Mouse (Mus musculus): Measurements from ENCODE around the gene Fars2.
"Not testable (repeated sequence)": the region's sequence is repeated elsewhere in the genome, so short reads cannot be mapped to it uniquely, and the experiment has no call there.

Gene Fars2

DNA sequence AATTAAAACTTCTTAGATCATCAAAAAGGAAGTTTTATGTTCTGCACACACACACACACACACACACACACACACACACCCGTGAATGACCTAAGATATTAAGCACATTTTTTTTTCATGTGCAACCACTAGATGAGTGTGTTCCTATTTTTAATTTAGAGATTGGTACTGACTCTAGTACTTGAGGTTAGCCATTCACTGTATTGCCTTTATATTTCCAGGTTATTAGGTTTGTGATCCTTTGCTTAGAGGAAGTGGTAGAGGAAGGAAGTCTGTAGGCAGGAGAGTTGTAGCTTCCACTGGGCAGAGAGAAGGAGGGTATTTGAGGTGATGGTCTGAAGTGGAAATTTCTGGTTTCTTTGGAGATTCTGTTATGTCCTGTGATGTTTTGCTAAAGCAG is 28.4 kb downstream of the Fars2 start:
- DNase-seq, result no peak

DNA sequence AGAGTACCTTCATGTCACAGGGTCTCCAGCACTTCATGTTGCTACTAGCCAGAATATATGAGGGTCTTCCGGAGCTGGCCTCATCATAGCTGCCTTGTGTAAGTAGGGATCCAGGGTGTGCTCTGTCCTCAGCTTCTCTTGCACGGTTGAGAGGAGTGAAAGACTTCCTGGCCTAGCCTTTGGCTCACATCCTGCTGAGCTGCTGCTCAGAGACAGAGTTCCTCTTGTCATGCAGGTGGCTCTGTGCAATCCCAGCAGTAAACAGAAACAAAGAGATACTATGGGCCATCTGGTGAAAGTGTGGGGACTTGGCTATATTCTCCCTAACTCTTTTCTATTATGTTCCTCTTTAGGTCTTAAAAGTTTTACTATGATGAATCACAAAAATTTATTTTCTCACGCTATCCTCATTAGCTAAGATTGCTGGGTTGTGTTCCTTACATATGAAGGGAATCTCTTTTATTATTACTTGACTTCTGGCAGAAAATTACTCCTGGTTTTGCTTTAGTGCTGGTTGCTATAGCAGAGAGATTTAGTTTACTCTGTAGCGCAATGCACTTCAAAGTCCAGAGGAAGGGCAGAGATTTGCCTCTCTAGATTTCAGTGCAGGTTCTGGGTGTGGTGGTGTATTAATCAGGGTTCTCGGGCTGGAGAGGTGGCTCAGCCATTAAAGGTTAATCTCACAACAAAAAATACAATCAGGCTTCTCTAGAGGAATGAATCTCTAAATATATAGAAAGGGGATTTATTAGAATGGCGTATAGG is 32.1 kb downstream of the Fars2 start:
- peak; percentile 23 for DNase-seq

DNA sequence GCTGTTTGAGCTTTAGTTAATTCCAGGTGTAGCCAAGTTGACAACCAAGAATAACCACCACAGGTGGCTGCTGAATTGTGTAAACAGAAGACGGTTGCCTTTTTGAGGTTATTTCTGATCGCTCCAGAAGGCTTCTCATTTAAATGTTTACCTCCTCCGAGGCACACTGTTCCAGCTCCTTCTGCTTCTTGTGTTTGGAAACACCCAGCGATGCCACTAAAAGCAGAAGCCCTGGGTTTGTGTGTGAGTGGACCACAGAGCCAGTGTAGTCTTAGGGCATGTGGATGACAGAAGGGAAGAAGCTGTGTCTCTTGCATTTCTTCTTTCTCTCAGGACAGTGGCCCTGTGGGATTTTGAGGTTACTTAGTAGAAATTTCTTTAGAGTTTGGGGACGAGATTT is 33.1 kb downstream of the Fars2 start:
- no peak for DNase-seq

DNA sequence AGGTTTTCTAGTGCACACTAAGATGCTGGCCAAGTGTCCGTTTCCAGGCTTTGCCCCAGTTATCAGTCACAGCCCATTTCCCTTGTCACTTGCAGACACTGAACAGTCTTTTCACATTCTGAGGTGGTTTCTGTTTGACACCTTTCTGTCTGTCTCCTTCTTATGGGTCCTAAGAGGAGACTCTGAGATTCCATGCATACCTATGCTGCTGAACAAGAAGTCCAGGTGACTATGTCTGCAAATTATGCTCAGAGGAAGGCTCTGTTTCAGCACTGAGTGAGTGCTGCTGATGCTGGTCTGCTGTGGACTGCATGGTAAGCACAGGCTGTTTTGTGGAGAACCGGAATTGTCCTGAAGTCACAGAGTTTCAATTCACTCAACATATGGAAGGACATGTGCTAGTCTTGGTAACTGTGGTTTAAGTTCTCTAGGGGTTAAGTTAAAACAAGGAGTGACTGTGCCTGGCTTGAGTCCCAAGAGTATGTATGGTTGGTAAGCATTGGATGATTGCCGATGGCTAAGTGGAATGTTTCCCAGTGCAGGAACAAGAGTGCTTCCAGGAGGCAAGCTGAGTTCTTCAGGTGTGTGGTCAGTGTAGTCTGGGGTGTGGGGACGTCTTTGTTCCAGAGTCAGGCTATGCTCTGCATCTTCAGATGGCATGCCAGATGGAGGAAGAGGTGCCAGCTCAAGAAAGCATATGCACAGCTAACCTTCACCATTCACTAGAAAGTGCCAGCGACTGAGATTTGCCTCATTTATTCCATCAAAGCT is 35.7 kb downstream of the Fars2 start:
- peak; percentile 60 for DNase-seq

DNA sequence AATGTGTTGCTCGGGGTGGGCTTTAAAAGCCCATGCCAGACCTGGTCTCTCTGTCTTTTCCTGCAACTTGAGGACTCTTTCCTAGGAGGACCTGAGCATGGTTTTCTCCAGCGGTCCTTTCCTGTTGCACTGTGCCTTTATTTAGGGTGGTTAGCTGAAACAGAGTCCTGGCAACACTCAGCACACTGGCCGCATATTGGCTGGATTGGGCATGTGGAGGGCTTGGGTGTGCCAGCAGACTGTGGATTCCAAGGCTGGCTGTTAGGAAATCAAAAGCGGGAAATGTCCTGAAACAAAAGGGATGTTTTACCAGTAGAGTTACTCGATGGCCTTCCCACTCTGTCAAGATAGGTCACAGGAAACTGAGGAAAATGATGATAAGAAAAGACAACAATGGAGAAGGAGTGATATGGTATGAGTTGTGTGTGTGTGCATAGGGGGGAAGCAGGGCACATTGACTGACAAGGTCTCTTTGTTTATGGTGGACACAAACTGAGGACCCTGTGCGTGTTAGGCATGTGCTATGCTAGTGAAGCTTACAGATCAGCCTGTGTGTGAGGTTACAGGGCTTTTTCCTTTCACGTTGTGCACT is 39.2 kb downstream of the Fars2 start:
- DNase-seq, result no peak

DNA sequence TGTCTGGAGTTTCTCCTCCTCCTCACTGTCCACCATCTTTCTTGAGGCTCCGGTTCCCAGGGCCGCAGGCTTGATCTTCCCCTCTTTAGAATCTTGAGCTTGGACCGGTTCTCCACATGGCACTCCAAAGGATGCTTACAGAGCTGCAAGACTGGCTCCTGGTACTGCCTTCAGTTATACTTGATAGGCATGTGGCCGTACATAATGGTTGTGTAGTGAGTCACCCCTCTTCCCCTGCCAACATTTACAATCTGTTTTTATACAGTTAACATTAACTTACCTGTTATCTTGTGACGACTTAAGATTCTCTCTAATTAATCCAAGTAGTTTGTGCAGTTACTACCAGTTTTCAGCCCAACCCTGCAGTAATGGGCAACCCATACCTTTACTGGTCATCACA is 46.2 kb downstream of the Fars2 start:
- no peak for DNase-seq

DNA sequence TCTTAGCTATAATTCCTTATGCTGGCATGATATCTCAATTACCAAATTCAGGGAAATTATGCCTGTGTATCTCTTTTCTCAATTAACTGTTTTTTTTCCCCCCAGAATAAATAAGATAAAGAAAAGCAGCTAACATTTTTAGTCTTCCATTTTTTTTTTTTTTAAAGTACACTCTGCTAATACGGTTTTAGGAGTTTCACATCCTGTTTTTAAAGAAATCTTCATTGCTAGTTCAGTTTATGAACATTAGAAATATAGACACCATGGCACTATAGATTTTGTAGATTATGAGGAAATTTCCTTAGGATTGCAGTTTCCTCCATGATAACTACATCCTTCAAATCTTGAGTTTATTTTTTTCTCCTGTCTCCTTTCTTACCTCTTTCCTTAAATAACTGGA is 46.7 kb downstream of the Fars2 start:
- no peak for DNase-seq

DNA sequence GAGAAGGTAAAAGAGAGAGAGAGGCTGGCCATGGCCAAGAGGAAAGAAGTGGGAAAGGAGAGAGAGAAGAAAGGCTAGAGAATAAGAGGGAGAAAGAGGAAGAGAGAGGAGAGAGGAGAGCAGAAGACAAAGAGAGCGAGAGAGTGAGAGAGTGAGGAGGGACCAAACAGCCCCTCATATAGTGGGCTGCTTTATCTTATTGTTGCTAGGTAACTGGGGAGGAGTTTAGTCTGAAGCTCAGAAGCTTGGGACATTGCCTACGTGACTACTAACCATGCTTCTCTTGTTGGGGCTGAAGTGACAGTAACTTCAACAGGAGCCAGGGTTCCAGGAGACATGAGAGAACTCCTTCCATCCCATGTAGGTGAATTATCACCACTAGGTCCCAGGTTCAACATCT is 55.8 kb downstream of the Fars2 start:
- DNase-seq, result not testable (repeated sequence)

DNA sequence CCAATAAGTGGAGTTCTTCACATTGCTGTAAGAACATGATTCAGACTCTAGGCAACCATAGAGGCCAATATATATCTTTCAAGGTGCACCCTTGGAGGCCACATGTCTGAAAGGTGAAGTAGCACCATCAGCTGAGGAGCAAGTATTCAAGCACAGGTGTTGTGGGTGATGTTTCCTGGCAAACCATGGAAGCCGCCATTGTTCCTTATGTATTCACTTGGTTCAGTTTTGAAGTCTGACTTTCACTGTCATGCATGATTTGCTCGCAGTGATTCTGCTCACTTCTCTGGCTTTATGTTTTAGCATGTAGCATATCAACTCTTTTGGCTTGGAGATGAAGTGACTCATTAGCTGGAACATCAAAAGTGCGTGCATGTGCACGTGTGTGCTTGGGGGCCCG is 56.9 kb downstream of the Fars2 start:
- no peak for DNase-seq

DNA sequence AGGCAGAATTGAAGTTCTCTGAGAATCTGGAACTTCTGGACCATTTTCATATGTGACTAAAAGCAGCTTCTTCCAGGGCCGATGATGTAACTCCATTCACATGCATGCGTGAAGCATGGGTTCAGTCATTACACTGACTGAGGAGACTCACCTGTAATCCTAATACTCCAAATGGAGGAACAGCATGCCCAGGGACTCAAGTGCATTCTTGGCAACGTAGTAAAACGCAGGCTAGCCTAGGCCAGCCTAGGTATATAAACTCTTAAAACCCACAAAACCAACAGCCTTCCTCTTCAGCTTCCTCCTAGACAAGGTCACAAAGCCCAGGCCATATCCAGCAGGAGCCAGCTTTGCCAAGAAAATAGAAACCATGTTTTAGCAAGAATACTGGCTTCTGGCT is 57.6 kb downstream of the Fars2 start:
- no peak for DNase-seq

DNA sequence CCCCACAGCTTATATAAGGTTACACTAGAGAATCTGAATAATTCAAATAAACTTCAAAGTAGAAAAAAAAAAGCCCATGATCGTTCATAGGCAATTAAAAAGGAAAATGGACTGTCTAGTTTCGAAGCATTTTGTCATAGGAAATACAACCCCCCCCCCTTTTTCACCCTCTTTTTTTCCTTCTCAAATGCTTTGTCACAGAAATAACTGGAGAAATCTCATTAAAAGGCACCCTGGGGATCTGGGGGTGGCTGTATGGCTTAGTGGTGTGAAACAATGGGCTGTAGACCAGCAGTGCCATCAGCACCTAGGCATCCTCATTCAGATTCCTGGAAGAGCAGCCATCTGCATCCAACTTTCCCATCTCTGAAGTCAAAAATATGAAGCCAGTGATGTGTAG is 64.0 kb downstream of the Fars2 start:
- no peak for DNase-seq

DNA sequence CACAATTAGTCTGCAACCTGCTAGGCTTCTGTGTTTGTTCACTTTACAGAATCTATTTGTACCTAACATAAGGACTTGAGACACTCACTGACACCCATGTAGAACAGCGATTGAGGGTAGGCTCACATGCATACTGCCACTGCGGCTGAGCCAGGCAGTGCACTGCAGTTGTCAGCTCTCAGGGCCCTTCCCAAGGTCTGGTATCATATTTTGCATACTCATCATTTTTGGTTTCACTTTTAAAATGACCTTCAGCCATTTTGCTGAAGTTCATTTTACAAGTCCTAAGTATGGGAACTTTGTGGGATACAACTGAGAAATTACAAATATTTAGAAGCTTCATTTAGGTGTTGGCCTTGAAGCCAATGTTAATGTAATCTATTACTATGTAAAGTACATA is 73.4 kb downstream of the Fars2 start:
- no peak for DNase-seq

DNA sequence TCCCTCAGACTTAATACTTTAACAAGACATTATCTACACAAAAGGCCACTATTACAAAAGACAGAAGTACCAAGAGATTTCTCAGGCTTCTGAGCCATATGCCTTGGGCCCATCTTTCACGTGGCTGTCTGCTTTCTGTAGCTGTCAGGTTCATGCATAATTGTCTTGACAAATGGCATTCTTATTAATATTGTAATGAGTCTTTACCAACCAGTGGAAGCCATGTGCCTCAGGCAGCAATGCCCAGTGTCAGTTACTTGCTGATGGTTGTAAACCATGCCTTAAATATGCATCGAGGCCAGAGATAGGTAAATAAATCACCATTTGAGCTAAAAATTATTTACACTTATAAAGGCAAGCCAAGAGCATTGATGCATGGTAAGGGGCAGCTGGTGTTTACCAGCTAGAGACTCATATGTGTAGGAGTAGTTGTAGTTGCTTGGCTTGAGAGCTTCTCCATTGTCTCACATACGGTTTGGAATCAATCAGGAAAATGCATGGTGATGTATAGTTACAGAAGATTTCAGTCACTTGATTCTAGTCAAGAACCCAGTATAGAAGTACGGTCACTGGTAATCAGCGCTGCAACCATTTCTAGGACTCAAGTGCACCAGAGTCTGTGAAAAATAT is 76.4 kb downstream of the Fars2 start:
- no peak for DNase-seq

DNA sequence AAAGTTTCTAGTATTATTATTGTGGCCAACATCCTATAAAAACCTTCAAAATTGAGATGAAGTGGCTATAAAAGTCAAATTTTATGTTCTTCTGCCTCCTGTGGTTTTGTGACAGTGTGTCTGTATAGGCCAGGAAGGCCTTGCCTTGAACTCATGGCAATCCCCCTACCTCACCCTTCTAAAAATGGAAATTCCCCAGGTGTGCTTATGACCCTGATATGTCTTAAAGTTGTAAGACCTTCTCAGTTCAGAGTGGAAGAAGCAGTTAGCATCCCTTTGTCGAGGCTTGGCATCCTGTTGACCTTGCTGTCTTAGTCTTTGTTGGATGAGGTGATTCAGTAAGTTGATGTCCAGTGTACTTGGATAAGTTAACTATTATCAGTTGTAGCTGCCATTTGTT is 82.1 kb downstream of the Fars2 start:
- DNase-seq, result no peak

DNA sequence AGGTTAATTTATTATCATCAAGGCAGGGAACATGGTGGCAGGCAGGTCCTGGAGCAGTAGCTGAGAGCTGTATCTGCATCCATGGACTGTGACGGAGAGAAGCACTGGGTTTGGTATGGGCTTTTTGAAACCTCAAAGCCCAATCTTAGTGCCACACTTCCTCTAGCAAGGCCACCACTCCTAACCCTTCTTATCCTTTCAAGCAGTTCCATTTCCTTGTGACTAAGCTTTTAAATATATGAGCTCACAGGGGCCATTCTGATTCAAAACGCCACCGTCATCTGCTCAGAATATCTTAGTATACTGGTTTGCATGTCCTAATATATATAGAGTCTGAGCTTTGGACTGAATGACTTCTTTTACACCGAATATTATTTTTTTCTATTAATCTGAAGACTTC is 83.2 kb downstream of the Fars2 start:
- DNase-seq, result no peak

DNA sequence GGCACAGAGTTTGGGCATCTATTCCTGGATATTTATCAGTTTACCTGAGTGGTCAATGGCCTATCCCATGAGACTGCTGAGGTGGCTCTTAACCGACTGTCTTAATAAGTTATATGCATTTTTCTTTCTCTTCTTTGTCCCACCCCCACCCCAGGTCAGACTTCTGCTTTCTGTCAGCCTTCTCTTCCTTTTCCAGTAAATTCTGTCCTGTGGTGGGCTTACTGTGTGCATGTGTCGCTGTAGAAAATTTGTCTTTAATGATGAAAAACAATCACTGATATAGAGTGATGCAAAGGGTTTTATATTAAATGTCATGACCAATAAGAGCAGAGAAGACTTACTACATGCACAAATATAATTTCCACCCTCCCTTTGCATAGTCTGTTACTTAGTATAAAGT is 85.3 kb downstream of the Fars2 start:
- no peak for DNase-seq

DNA sequence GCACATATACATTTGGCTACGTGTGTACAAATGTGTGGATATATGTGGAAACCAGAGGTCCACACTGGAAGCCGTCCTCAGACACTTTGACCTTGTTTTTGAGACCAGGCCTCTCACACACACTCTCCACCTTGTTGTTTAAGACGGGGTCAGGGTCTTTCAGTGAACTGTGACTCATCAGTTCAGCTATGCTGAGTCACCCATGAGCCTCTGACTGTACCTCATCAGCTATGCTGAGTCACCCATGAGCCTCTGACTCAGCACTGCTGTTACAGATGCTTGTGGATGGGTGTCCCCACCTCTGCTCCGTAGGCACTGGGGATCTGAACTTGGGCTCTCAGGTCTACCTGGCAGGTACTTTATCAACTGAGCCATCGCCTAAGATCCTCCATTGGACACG is 85.8 kb downstream of the Fars2 start:
- no peak for DNase-seq

DNA sequence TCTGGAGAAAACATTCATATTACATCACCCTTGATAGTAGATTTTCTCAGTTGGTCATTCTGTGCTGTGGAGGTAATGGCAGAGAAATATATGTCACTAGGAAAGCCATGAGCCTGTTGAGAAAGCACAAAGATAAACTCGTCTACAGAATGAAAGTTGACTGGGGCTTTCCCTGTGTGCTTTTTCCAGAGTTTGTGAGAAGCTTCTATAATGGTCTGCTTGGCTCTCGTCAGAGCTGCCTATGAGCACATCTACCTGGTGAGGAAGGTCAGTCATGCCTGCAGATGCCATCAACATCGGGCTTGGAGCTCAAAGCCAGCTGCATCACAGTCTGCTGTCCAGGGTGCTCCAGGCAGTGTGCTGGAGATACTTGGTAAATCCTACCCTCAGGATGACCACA is 87.1 kb downstream of the Fars2 start:
- no peak for DNase-seq

DNA sequence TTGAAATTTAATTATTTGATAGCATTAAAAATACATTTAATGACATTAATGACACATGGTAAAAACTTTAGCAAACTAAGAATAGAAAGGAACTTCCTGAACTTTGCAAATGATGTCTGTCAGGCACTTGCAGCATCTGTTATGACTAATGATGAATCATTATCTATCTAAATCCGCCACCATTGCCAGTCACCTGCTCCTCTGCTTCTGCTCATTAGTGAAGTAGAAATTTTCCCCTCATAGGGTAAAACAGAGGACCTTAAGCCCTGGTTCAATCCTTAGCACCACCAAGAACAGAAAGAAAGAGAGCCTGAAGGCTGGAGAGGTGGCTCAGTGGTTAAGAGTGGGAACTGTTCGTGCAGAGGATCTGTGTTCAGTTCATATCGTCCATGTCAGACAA is 93.8 kb downstream of the Fars2 start:
- no peak for DNase-seq

DNA sequence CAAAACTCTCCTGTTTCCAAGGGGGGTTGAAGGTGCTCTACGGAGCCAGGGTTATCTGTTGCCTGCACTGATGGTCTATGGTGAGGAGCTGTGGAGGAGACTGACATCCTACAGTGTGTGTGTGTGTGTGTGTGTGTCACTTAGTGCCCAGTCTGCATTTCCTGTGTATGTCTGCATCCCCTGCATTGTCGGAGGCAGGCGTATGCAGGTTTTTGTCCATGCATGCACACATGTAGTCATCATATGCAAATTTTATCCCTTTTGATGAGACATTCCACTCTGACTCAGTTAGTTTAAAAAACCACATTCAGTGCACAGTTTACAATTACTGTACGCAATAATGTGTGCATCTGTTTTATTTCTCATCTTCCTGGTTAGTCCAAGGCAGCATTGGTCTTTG is 96.8 kb downstream of the Fars2 start:
- no peak for DNase-seq

DNA sequence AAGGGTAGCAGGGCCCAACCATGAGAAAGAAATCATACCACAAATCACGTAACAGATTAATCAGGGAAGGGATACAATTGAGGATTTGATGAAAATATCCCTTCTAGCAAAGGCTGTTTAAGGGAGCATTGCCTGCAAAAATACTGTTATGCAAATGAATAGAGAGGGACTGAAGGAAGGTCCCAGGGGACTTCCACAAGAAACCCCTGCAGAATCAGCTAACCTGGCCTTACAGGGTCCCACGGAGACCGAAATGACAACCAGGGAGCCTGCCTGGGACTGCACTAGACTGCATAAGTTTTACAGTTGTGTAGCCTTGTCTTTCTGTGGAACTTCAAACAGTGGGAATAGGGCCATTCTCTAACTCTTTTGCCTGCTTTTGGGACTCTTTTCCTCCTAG is 98.8 kb downstream of the Fars2 start:
- DNase-seq, result no peak

DNA sequence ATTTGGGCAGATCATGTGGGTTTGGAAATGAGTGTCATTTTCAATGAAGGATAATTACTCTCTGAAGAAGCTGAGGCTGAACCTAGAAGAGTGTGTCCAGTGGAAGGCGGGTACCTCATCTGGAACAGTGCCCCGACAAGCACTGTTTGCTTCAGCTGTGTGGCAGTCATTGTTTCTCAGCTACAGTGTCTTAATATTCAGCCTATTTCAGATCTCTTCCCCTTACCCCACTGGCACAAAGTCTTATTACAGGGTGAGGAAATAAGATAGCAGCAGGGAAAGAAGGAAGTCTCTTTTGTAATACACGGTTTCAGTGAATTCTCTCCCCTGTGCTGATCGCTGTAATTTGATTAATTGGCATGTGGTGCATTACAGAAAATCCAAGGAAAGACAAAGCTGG is 101.1 kb downstream of the Fars2 start:
- no peak for DNase-seq

DNA sequence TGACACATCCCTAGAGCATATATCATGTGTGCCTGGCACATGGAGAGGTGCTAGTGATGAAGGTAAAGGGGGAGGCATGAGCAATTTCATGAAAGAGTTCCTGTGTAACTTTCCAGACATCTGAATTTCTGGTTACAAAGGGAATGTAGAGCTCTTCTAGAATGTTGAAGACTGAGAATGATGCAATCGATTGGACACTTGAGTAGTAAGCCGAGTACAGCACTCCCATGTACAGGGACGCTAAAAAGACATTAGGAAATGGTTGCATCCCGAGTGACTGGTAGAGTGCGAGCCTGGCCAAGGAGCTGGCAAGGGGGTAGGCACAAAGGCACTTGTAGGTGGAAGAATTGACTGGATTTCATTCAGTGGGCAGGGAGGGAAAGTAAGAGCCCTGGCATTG is 102.3 kb downstream of the Fars2 start:
- no peak for DNase-seq

DNA sequence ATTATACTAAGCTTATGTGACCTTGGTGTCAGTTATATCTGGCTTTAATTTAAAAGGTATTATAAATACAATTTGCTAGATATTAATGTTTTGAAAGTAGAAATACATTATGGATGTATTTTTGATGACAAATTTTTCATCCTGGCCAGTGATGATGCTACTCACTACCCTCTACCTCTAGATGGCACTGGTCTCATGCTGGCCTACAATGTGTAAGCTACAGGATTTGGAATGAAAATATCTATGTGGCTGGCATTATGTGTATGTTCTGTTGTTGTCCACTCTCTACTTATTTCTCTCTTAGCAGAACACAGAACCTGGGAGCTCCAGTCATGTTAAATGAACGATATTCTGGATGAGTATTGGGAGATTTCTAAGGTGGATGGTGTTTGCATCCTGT is 104.7 kb downstream of the Fars2 start:
- peak; percentile 21 for DNase-seq

Measured in cerebellum, adult 9-10 months (tissue).